Mouse (Mus musculus): Measurements from ENCODE around the gene Foxred2. TPM values are rescaled to one million over a fixed set of nuclear protein-coding genes. Genes with fewer than 3 reads are reported as not detected.

Gene Foxred2
- polyA plus RNA-seq, 1 experiment from 2014 or later, result 0.56 TPM

GRCm38 (mm10) chr15:77931689-77932016 lies 24.9 kb downstream of the Foxred2 start:
- peak overlapping the region; percentile 81 for H3K4me2 ChIP-seq (ENCODE audit: low read depth, low read length)
- H3K27ac ChIP-seq (ENCODE audit: low read depth), result peak overlapping the region; percentile 84
- no peak for ATAC-seq
- peak overlapping the region; percentile 46 for H3K9ac ChIP-seq (replicated peaks)
- H3K27me3 ChIP-seq (ENCODE audit: insufficient read depth, low read length), result no peaks in the 10 kb centered on the region
- TF ChIP-seq CTCF (IDR thresholded peaks at IDR 0.05; ENCODE audit: low read depth) (no peak), EP300 (IDR thresholded peaks at IDR 0.05; ENCODE audit: low read depth) (no peak)
- peak; percentile 60 for DNase-seq
- H3K9me3 ChIP-seq (ENCODE audit: low read length), result no peaks in the 10 kb centered on the region
- 35% methylated on average over 6 of the region's 6 CpGs for WGBS (ENCODE audit: insufficient replicate concordance)
- no peak overlapping the region for H3K4me3 ChIP-seq (ENCODE audit: low read depth, low read length)
- H3K4me1 ChIP-seq (ENCODE audit: insufficient read depth), result peaks cover 46% of the 10 kb centered on the region
- H3K36me3 ChIP-seq (replicated peaks; ENCODE audit: insufficient read depth, low read length), result peaks cover 7% of the 10 kb centered on the region

- TF ChIP-seq EP300 (IDR thresholded peaks at IDR 0.05; ENCODE audit: low read depth) (no peak), CTCF (IDR thresholded peaks at IDR 0.05; ENCODE audit: low read depth) (no peak)
- 59% methylated on average over 6 of the region's 6 CpGs for WGBS (ENCODE audit: insufficient replicate concordance)
- Histone ChIP-seq H3K9me3 (ENCODE audit: low read length) (no peaks in the 10 kb centered on the region), H3K4me2 (ENCODE audit: low read depth, low read length) (peak overlapping the region; percentile 81), H3K27ac (ENCODE audit: low read depth) (peak overlapping the region; percentile 84), H3K4me1 (ENCODE audit: insufficient read depth) (peaks cover 46% of the 10 kb centered on the region), H3K9ac (replicated peaks) (peak overlapping the region; percentile 46), H3K36me3 (replicated peaks; ENCODE audit: insufficient read depth, low read length) (peaks cover 10% of the 10 kb centered on the region), H3K27me3 (ENCODE audit: insufficient read depth, low read length) (no peaks in the 10 kb centered on the region), H3K4me3 (ENCODE audit: low read depth, low read length) (no peak overlapping the region)
- ATAC-seq (no peak), DNase-seq (no peak)
Measured at GRCm38 (mm10) chr15:77930986-77931688, 25.4 kb downstream of the Foxred2 start.

DNA sequence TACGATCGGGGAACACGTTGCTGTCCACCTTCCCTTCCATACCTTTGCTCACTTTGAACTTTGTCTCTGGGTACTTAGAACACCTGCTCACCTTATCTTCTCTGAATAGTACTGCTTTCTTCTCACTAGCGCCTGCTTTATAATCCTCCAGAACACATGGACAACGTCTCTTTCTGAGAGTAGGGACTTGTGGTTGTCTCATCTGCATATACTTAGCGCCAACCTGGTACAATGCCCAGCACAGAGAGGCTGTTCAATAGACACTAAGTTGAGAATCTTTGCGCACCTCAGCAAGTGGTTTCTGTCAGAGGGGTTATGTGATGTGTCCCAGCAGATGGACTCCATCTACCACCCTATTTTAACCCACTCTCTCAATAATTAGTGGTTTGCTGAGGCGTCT lies 26.7 kb downstream of the Foxred2 start:
- 39% methylated on average over 8 of the region's 8 CpGs for WGBS (ENCODE audit: insufficient replicate concordance)
- Histone ChIP-seq H3K9ac (replicated peaks) (peak overlapping the region; percentile 76), H3K9me3 (ENCODE audit: low read length) (no peaks in the 10 kb centered on the region), H3K4me2 (ENCODE audit: low read depth, low read length) (peak overlapping the region; percentile 81), H3K27me3 (ENCODE audit: insufficient read depth, low read length) (no peaks in the 10 kb centered on the region), H3K27ac (ENCODE audit: low read depth) (peak overlapping the region; percentile 79), H3K4me1 (ENCODE audit: insufficient read depth) (peaks cover 46% of the 10 kb centered on the region), H3K4me3 (ENCODE audit: low read depth, low read length) (peak overlapping the region; percentile 69), H3K36me3 (replicated peaks; ENCODE audit: insufficient read depth, low read length) (peaks cover 10% of the 10 kb centered on the region)
- no peak for TF ChIP-seq EP300 (IDR thresholded peaks at IDR 0.05; ENCODE audit: low read depth)
- TF ChIP-seq CTCF (IDR thresholded peaks at IDR 0.05; ENCODE audit: low read depth), result no peak
- no peak for DNase-seq
- no peak for ATAC-seq

- Histone ChIP-seq H3K9me3 (ENCODE audit: low read length) (no peaks in the 10 kb centered on the region), H3K27ac (ENCODE audit: low read depth) (peak within 1 kb of the TSS; percentile 94), H3K4me2 (ENCODE audit: low read depth, low read length) (peak within 1 kb of the TSS; percentile 81), H3K27me3 (ENCODE audit: insufficient read depth, low read length) (no peaks in the 10 kb centered on the region), H3K4me3 (ENCODE audit: low read depth, low read length) (peak within 1 kb of the TSS; percentile 69), H3K36me3 (replicated peaks; ENCODE audit: insufficient read depth, low read length) (peaks cover 19% of the 10 kb centered on the region), H3K4me1 (ENCODE audit: insufficient read depth) (peaks cover 47% of the 10 kb centered on the region), H3K9ac (replicated peaks) (peak within 1 kb of the TSS; percentile 76)
- peak; percentile 91 for ATAC-seq
- under 1% methylated on average over 34 of the region's 34 CpGs for WGBS (ENCODE audit: insufficient replicate concordance)
- TF ChIP-seq CTCF (IDR thresholded peaks at IDR 0.05; ENCODE audit: low read depth) (peak; percentile 31; the same call in 1 of the 2 replicates), EP300 (IDR thresholded peaks at IDR 0.05; ENCODE audit: low read depth) (peak; percentile 81; the same call in 1 of the 2 replicates)
- DNase-seq, result peak; percentile 96
Measured at GRCm38 (mm10) chr15:77928673-77929331, 27.7 kb downstream of the Foxred2 start, which contains the start of gene Txn2. TSS of gene Txn2 (minus strand) at chr15:77929006.

GRCm38 (mm10) chr15:77928091-77928490 lies 28.4 kb downstream of the Foxred2 start:
- Histone ChIP-seq H3K9ac (replicated peaks) (peak overlapping the region; percentile 76), H3K27me3 (ENCODE audit: insufficient read depth, low read length) (no peaks in the 10 kb centered on the region), H3K4me3 (ENCODE audit: low read depth, low read length) (peak overlapping the region; percentile 69), H3K9me3 (ENCODE audit: low read length) (no peaks in the 10 kb centered on the region), H3K36me3 (replicated peaks; ENCODE audit: insufficient read depth, low read length) (peaks cover 23% of the 10 kb centered on the region), H3K4me1 (ENCODE audit: insufficient read depth) (peaks cover 46% of the 10 kb centered on the region), H3K4me2 (ENCODE audit: low read depth, low read length) (peak overlapping the region; percentile 81), H3K27ac (ENCODE audit: low read depth) (peak overlapping the region; percentile 94)
- DNase-seq, result no peak
- TF ChIP-seq CTCF (IDR thresholded peaks at IDR 0.05; ENCODE audit: low read depth) (no peak), EP300 (IDR thresholded peaks at IDR 0.05; ENCODE audit: low read depth) (no peak)
- no peak for ATAC-seq
- WGBS (ENCODE audit: insufficient replicate concordance), result 24% methylated on average over 4 of the region's 4 CpGs

DNA sequence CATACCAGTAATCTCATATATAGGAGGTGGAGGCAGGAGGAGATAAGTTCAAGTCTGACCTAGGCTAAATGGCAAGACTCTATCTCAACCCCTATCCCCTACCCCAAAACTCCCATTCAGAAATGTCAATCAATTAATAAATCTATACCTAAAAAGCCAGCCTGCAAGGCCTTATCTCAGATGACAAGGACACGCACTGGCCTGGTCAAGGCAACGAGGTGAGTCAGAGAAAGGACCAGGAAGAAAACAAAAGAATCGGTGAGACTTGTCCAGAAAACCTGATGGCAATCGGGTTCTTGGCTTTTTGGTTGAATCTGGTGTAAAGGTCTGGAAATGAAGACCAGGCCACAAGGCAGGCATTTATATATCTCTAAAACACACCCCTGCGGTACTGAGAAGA lies 29.6 kb downstream of the Foxred2 start:
- Histone ChIP-seq H3K9ac (replicated peaks) (peak overlapping the region; percentile 76; the same call in 1 of the 2 replicates), H3K4me1 (ENCODE audit: insufficient read depth) (peaks cover 47% of the 10 kb centered on the region)

More for the DNA sequence above, 29.6 kb downstream of the Foxred2 start:
- Histone ChIP-seq H3K9me3 (ENCODE audit: low read length) (no peaks in the 10 kb centered on the region), H3K27ac (ENCODE audit: low read depth) (no peak overlapping the region), H3K4me3 (ENCODE audit: low read depth, low read length) (no peak overlapping the region), H3K36me3 (replicated peaks; ENCODE audit: insufficient read depth, low read length) (peaks cover 26% of the 10 kb centered on the region), H3K4me2 (ENCODE audit: low read depth, low read length) (peak overlapping the region; percentile 81; the same call in 1 of the 2 replicates), H3K27me3 (ENCODE audit: insufficient read depth, low read length) (no peaks in the 10 kb centered on the region)
- WGBS (ENCODE audit: insufficient replicate concordance), result 81% methylated on average over 5 of the region's 5 CpGs
- ATAC-seq (no peak), DNase-seq (no peak)
- TF ChIP-seq CTCF (IDR thresholded peaks at IDR 0.05; ENCODE audit: low read depth) (no peak), EP300 (IDR thresholded peaks at IDR 0.05; ENCODE audit: low read depth) (no peak)

Data from liver, postnatal 0 days (tissue).